Mouse (Mus musculus): ENCODE data around the gene Gm10378.
"Not testable (repeated sequence)": the region's sequence is repeated elsewhere in the genome, so short reads cannot be mapped to it uniquely, and the experiment has no call there.

Gene Gm10378

GRCm38 (mm10) chr14:42655638-42656037 is at the start of gene Gm10378:
TSS of gene Gm10378 (plus strand) at chr14:42655938.
- not testable (repeated sequence) for DNase-seq (ENCODE audit: low spot score in 2 of 2)

- DNase-seq (ENCODE audit: low spot score in 2 of 2): not testable (repeated sequence)
These were observed 13.9 kb upstream of the Gm10378 start, which contains the start of gene Gm3633 for GRCm38 (mm10) chr14:42641817-42642216. TSS of gene Gm3633 (minus strand) at chr14:42641917.

Measured in frontal cortex, postnatal 36 days (tissue).